Mouse (Mus musculus) cerebellum, postnatal 4 days (tissue): ENCODE data around the gene Casq2.

Experiments used
- DNase-seq, 2 experiments: peaks; one replicate each; pipeline ENCODE4 v3.0.0; 2022; ENCODE audit warnings: low spot score in 2 of 2, mixed read lengths in 1 of 2

Gene Casq2

GRCm38 (mm10) chr3:102086283-102086682 lies at the start of gene Casq2:
Gene Casq2 (plus strand): TSS chr3:102086415.
- no peak for DNase-seq

GRCm38 (mm10) chr3:102037806-102038205 lies 48.4 kb upstream of the Casq2 start:
- DNase-seq, result no peak

GRCm38 (mm10) chr3:102038608-102039007 lies 47.6 kb upstream of the Casq2 start:
- no peak for DNase-seq

GRCm38 (mm10) chr3:102041632-102042031 lies 44.6 kb upstream of the Casq2 start:
- DNase-seq, result no peak

GRCm38 (mm10) chr3:102045071-102045470 lies 41.1 kb upstream of the Casq2 start:
- no peak for DNase-seq

- no peak for DNase-seq
Observed at GRCm38 (mm10) chr3:102047532-102047931, 38.7 kb upstream of the Casq2 start.

- DNase-seq, result peak in 1 of 2 experiments; percentile 58
Observed at GRCm38 (mm10) chr3:102049207-102050104, 36.8 kb upstream of the Casq2 start.

GRCm38 (mm10) chr3:102052036-102052435 lies 34.2 kb upstream of the Casq2 start:
- DNase-seq, result no peak

GRCm38 (mm10) chr3:102053293-102053692 lies 32.9 kb upstream of the Casq2 start:
- DNase-seq, result no peak

- DNase-seq, result no peak
Observed at GRCm38 (mm10) chr3:102055878-102056277, 30.3 kb upstream of the Casq2 start.

- DNase-seq, result no peak
Observed at GRCm38 (mm10) chr3:102060065-102060464, 26.1 kb upstream of the Casq2 start.

- peak; percentile 54 to 86 for DNase-seq
Observed at GRCm38 (mm10) chr3:102061923-102062670, 24.1 kb upstream of the Casq2 start.

GRCm38 (mm10) chr3:102062671-102063010 lies 23.6 kb upstream of the Casq2 start:
- peak in 1 of 2 experiments; percentile 34 for DNase-seq

GRCm38 (mm10) chr3:102063273-102064120 lies 22.7 kb upstream of the Casq2 start:
- DNase-seq, result no peak

- no peak for DNase-seq
Observed at GRCm38 (mm10) chr3:102064566-102064965, 21.6 kb upstream of the Casq2 start.

GRCm38 (mm10) chr3:102067306-102067705 lies 18.9 kb upstream of the Casq2 start:
- no peak for DNase-seq

- DNase-seq, result no peak
Observed at GRCm38 (mm10) chr3:102067861-102068260, 18.4 kb upstream of the Casq2 start.

GRCm38 (mm10) chr3:102069260-102069659 lies 17.0 kb upstream of the Casq2 start:
- no peak for DNase-seq

GRCm38 (mm10) chr3:102069686-102070085 lies 16.5 kb upstream of the Casq2 start:
- no peak for DNase-seq

- no peak for DNase-seq
Observed at GRCm38 (mm10) chr3:102070360-102070759, 15.9 kb upstream of the Casq2 start.

GRCm38 (mm10) chr3:102071016-102071415 lies 15.2 kb upstream of the Casq2 start:
- DNase-seq, result no peak

GRCm38 (mm10) chr3:102079413-102079812 lies 6.8 kb upstream of the Casq2 start:
- DNase-seq, result no peak
